Mouse (Mus musculus) stomach, embryonic 16.5 days (tissue): ENCODE results near the gene Sars. TPM values are rescaled to one million over a fixed set of nuclear protein-coding genes. Genes with fewer than 3 reads are reported as not detected.

ENCODE experiments used
- ATAC-seq: fragments of 200-750 bp; cut with Nextera tagmentation; 2 replicates; pipeline ENCODE4 v1.8.0; 2017; ENCODE audit warnings: moderate number of reproducible peaks, moderate TSS enrichment; ENCODE audit not compliant: insufficient read depth, low FRiP score
- H3K27ac ChIP-seq: fragments of 300-500 bp; sonication (generic); 2 replicates; pipeline ENCODE4 v1.5.1; 2014; ENCODE audit warnings: low read length
- H3K27me3 ChIP-seq: fragments of 300-500 bp; sonication (generic); 2 replicates; pipeline ENCODE4 v1.6.1; 2014; ENCODE audit warnings: low read length, control low read depth, mixed read lengths; ENCODE audit not compliant: control insufficient read depth, insufficient read depth
- H3K36me3 ChIP-seq: fragments of 300-500 bp; sonication (generic); 2 replicates; pipeline ENCODE4 v1.6.1; 2014; ENCODE audit warnings: low read length; ENCODE audit not compliant: control insufficient read depth, insufficient read depth
- H3K4me1 ChIP-seq: fragments of 300-500 bp; sonication (generic); 2 replicates; pipeline ENCODE4 v1.6.1; 2014; ENCODE audit warnings: low read length, control low read depth, mixed read lengths; ENCODE audit not compliant: control insufficient read depth, insufficient read depth
- H3K4me2 ChIP-seq: fragments of 300-500 bp; sonication (generic); 2 replicates; pipeline ENCODE4 v1.6.1; 2014; ENCODE audit warnings: low read depth, low read length, mixed read lengths
- H3K4me3 ChIP-seq: fragments of 300-500 bp; sonication (generic); replicated peaks from 2 replicates; pipeline ENCODE4 v1.5.1; 2014; ENCODE audit warnings: mild to moderate bottlenecking, low read length
- H3K9ac ChIP-seq: fragments of 300-500 bp; sonication (generic); 2 replicates; pipeline ENCODE4 v1.6.1; 2014; ENCODE audit warnings: low read length
- H3K9me3 ChIP-seq: fragments of 300-500 bp; sonication (generic); replicated peaks from 2 replicates; pipeline ENCODE4 v1.6.1; 2016; ENCODE audit warnings: low read length, control low read depth; ENCODE audit not compliant: control insufficient read depth
- WGBS: fragments of 180-500 bp; shearing (Covaris S2); extraction: QIAGEN DNeasy Blood & Tissue Kit; methylation state at CpG from one replicate; pipeline ENCODE4 v1.1.7; 2014; 5-methylcytosine and 5-hydroxymethylcytosine counted together
- polyA plus RNA-seq: library from polyadenylated mRNA; unstranded; fragments of >200 nt; fragmentation: Nextera tagmentation; extraction: Ambion mirVana; gene quantifications from 2 replicates; pipeline ENCODE4 v1.2.1, GENCODE M21; 2015

The Sars gene
- polyA plus RNA-seq, 1 experiment from 2014 or later: 146 TPM

GRCm38 (mm10) chr3:108458866-108459265, 13.9 kb upstream of the Sars start:
- no peaks in the 10 kb centered on the region for H3K9me3 ChIP-seq
- peak; percentile 86 for ATAC-seq
- peaks cover 4% of the 10 kb centered on the region; the same call in 1 of the 2 replicates for H3K4me1 ChIP-seq
- peak overlapping the region; percentile 48 for H3K27ac ChIP-seq
- H3K4me2 ChIP-seq: peak overlapping the region; percentile 26
- H3K27me3 ChIP-seq: no peaks in the 10 kb centered on the region
- whole genome bisulfite sequencing: 22% methylated on average over 10 of the region's 10 CpGs
- no peaks in the 10 kb centered on the region for H3K36me3 ChIP-seq
- H3K9ac ChIP-seq: no peak overlapping the region
- no peak overlapping the region; the same call in 1 of the 2 replicates for H3K4me3 ChIP-seq

DNA sequence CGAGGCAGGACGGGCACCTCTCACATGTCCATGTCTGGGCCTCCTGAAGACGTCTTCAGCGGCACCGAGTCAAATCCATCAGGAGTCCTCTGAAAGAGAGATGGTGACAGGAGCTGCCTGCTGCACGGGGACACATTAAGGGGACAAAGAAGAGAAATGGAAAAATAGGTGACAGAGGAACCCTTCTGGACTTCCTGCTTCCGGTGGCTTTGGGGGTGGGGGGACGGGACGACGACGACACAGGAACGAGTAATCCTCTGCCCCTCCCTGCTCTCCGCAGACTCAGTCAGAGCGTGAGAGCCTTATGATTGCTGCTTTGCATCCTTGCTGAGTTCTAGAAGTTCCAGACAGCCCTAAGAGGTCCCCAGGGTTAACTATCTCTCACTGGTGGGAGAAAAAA, 13.4 kb upstream of the Sars start:
- no peaks in the 10 kb centered on the region for H3K27me3 ChIP-seq
- 0 out of 2 replicates have a peak, but pooled peaks have one; percentile 34 for ATAC-seq
- H3K27ac ChIP-seq: peak overlapping the region; percentile 48
- H3K36me3 ChIP-seq: no peaks in the 10 kb centered on the region
- no peak overlapping the region; the same call in 1 of the 2 replicates for H3K4me3 ChIP-seq
- H3K9ac ChIP-seq: peak overlapping the region; percentile 43; the same call in 1 of the 2 replicates
- H3K4me1 ChIP-seq: peaks cover 4% of the 10 kb centered on the region; the same call in 1 of the 2 replicates
- WGBS: 47% methylated on average over 14 of the region's 14 CpGs
- H3K9me3 ChIP-seq: no peaks in the 10 kb centered on the region
- H3K4me2 ChIP-seq: peak overlapping the region; percentile 26

DNA sequence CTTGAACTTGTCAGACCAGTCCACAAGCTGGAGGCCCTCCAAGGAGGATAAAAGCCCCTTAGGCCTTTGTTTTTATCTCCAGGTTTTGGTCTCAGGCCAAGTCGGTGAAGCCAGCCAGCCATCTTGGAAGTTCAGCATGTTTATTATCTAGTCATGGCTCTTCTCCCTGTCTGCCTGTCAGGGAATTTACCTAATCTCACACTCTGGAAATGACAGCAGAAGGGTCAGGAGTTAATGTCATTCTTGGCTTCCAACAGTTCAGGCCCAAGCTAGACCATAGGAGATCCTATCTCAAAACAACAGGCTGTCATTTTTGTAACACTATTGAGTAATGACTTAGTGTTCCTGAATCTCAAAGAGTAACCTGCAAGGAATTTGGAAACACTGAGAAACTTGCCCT, 9.2 kb upstream of the Sars start:
- H3K9ac ChIP-seq: no peak overlapping the region
- H3K9me3 ChIP-seq: no peaks in the 10 kb centered on the region
- H3K4me2 ChIP-seq: no peak overlapping the region
- no peak overlapping the region for H3K27ac ChIP-seq
- H3K36me3 ChIP-seq: no peaks in the 10 kb centered on the region
- H3K4me3 ChIP-seq: no peak overlapping the region
- 63% methylated on average over 1 of the region's 1 CpGs for WGBS
- no peaks in the 10 kb centered on the region for H3K27me3 ChIP-seq
- peaks cover 4% of the 10 kb centered on the region; the same call in 1 of the 2 replicates for H3K4me1 ChIP-seq
- ATAC-seq: no peak

DNA sequence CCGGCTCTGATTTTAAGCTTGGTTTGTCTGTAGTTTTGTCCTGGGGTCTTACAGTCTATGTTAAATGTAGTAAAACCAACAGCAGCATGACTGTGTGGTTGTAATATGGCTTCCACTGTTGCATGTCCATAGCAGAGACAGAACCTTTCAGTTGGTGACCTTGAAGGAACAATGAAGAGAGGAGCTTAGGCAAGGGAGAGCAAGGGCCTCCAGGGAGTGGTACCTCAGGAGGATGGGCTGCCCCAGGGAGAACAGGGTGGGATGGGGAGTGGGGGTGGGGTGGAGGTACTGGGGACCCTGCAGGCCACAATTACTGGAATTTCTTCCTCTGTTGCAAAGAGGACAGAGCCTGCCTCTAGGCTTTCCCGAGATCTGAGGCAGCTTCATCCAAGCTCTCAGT, 7.0 kb upstream of the Sars start:
- Histone ChIP-seq H3K4me1 (no peaks in the 10 kb centered on the region), H3K27ac (no peak overlapping the region), H3K4me2 (no peak overlapping the region), H3K9ac (no peak overlapping the region), H3K9me3 (no peaks in the 10 kb centered on the region), H3K4me3 (no peak overlapping the region), H3K36me3 (no peaks in the 10 kb centered on the region), H3K27me3 (no peaks in the 10 kb centered on the region)
- ATAC-seq: no peak
- WGBS: 91% methylated on average over 2 of the region's 2 CpGs

- no peak for ATAC-seq
- Histone ChIP-seq H3K4me2 (peak overlapping the region; percentile 92), H3K36me3 (no peaks in the 10 kb centered on the region), H3K9me3 (no peaks in the 10 kb centered on the region), H3K4me1 (peaks cover 19% of the 10 kb centered on the region), H3K27me3 (no peaks in the 10 kb centered on the region), H3K27ac (peak overlapping the region; percentile 60), H3K4me3 (peak overlapping the region; percentile 95), H3K9ac (peak overlapping the region; percentile 92)
- WGBS: 16% methylated on average over 6 of the region's 6 CpGs
These were observed 327 bp upstream of the Sars start for GRCm38 (mm10) chr3:108445366-108445705.

- H3K4me3 ChIP-seq: peak overlapping the region; percentile 95
- peak overlapping the region; percentile 92 for H3K9ac ChIP-seq
- H3K36me3 ChIP-seq: no peaks in the 10 kb centered on the region
- peak overlapping the region; percentile 92 for H3K4me2 ChIP-seq
- no peaks in the 10 kb centered on the region for H3K27me3 ChIP-seq
- 12% methylated on average over 8 of the region's 8 CpGs for WGBS
- H3K9me3 ChIP-seq: no peaks in the 10 kb centered on the region
- 0 out of 2 replicates have a peak, but pooled peaks have one; percentile 32 for ATAC-seq
- H3K27ac ChIP-seq: peak overlapping the region; percentile 94
- peaks cover 19% of the 10 kb centered on the region for H3K4me1 ChIP-seq
These were observed 980 bp downstream of the Sars start for GRCm38 (mm10) chr3:108444029-108444428.

DNA sequence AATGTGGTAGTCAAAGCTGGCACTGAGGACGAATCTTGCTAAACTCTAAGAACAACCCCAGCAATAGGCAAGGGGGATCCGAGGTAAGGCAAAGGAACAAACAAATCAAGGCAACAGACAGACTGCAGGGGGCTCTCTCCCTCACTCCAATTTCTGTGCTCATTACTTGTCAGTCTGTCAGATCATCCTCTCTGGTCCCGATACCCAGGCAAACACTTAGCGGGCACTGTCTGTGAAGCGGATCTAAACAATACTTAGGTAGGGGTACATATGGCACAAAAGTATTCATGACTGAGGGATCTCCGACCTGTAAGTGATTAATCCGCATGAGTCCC, 8.7 kb downstream of the Sars start:
- WGBS: 79% methylated on average over 7 of the region's 7 CpGs
- Histone ChIP-seq H3K4me2 (no peak overlapping the region), H3K36me3 (peaks cover 15% of the 10 kb centered on the region; the same call in 1 of the 2 replicates), H3K9me3 (no peaks in the 10 kb centered on the region), H3K27ac (no peak overlapping the region), H3K9ac (no peak overlapping the region), H3K4me1 (no peaks in the 10 kb centered on the region), H3K4me3 (no peak overlapping the region), H3K27me3 (no peaks in the 10 kb centered on the region)
- ATAC-seq: no peak

DNA sequence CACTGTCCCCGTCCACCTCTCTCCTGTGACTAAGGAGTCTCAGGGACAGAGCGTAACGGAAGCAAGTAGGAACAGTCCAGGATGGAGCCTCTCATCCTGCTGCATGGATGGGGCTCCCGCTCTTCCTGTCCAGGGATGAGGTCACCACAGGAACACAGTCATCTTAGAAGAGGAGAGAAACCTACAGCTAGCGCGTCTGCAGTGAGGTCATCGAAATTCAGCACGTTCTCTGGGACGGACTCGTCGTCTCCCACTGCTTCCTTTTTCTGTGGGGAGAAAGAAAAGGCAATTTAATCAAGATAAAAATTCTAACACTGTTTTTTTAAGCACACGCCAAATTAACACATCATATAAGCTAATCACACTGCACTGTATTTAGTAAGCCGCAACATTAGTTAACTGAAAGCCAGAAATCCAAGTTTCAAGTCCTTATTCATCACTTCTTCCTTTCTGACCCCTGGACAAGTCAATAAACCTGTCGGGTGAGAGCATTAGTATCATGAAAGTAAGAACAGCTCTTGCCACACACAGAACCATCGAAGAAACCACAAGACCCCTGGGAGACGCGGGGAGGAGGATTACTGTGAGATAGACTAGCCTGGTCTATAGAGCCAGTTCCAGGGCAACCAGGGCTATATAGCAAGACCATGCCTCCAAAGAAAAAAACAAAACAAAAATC, 9.2 kb downstream of the Sars start:
- Histone ChIP-seq H3K36me3 (peaks cover 20% of the 10 kb centered on the region; the same call in 1 of the 2 replicates), H3K9me3 (no peaks in the 10 kb centered on the region), H3K9ac (no peak overlapping the region), H3K27me3 (no peaks in the 10 kb centered on the region), H3K4me3 (no peak overlapping the region), H3K4me1 (no peaks in the 10 kb centered on the region), H3K4me2 (no peak overlapping the region), H3K27ac (no peak overlapping the region)
- no peak for ATAC-seq
- 85% methylated on average over 17 of the region's 17 CpGs for WGBS

- Histone ChIP-seq H3K27me3 (no peaks in the 10 kb centered on the region), H3K9me3 (no peaks in the 10 kb centered on the region), H3K4me3 (no peak overlapping the region), H3K9ac (no peak overlapping the region), H3K27ac (no peak overlapping the region; the same call in 1 of the 2 replicates), H3K4me2 (no peak overlapping the region), H3K36me3 (peaks cover 22% of the 10 kb centered on the region), H3K4me1 (no peaks in the 10 kb centered on the region)
- ATAC-seq: no peak
- 58% methylated on average over 19 of the region's 19 CpGs for WGBS
These were observed 11.0 kb downstream of the Sars start for GRCm38 (mm10) chr3:108433881-108434495.
